Mouse (Mus musculus) kidney, postnatal 10 days (tissue): ENCODE measurements around the gene Rbms3.

Experiments
- DNase-seq: peaks from one replicate; pipeline ENCODE4 v3.0.0; 2021; ENCODE audit warnings: mixed read lengths

Rbms3 gene

GRCm38 (mm10) chr9:117180658-117181057 lies 449.1 kb downstream of the Rbms3 start:
- DNase-seq = no peak

DNA sequence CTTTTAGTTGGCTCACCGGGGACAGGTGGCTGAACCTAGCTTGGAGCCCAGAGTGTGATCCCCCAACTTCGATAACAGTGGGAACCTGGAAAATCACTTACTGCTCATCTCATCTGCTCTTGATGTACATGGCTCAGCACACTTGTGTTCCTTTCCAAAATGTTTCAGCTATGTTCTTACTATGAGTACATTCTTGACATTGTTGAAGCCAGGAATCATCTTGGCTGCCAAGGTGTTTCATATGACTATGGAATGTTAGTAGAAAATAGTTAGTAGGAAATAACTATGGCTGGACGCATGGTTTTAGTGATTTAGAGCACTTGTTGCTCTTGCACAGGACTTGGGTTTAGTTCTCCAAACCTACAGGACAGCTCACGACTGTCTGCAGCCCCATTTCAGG lies 451.3 kb downstream of the Rbms3 start:
- DNase-seq = no peak

GRCm38 (mm10) chr9:117172526-117172925 lies 457.2 kb downstream of the Rbms3 start:
- DNase-seq = no peak

GRCm38 (mm10) chr9:117169196-117169595 lies 460.5 kb downstream of the Rbms3 start:
- DNase-seq = no peak

- peak; percentile 45 for DNase-seq
Measured at GRCm38 (mm10) chr9:117163143-117163542, 466.6 kb downstream of the Rbms3 start.

DNA sequence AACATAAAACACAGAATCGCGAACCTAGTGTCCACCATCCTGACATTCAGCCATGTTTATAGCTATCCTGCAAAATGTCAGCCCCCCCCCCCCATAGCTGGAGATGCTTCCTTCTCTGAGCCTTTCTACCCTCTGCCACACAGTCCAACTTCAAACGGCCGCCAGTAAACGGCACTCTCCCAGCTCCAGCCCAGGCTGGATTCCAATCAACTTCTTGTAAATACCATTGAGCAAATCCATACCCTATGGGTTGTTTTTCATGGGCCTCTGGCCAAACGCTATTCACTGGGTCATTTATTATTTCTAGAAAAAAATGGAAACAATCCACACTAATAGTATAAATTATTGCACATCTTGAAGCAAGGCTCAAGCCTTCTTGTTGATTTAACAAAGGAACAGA lies 468.6 kb downstream of the Rbms3 start:
- DNase-seq = no peak

GRCm38 (mm10) chr9:117156330-117156905 lies 473.3 kb downstream of the Rbms3 start:
- DNase-seq = no peak

DNA sequence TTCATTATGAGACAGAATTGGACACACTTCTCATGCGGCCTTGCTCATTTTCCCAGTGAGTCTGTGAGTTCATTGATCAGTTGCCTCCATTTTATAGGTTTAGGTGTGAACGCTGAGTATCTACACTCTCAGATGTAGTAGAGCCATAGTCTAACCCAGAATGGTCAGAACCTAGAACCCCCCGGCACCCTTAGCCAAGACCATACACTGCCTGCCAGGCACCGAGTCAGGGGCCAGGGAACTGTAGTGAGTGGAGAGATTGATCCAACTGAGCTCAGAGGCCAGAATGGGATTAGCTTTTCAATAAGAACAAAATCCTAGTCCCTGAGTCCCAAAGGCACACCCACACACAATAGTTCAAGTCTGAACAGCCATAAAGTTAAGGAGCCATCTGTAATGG lies 475.1 kb downstream of the Rbms3 start:
- DNase-seq = no peak

GRCm38 (mm10) chr9:117153686-117154274 lies 475.9 kb downstream of the Rbms3 start:
- DNase-seq = peak; percentile 32

- no peak for DNase-seq
Measured at GRCm38 (mm10) chr9:117151951-117152350, 477.8 kb downstream of the Rbms3 start.

GRCm38 (mm10) chr9:117144057-117144723 lies 485.5 kb downstream of the Rbms3 start:
- peak; percentile 64 for DNase-seq

DNA sequence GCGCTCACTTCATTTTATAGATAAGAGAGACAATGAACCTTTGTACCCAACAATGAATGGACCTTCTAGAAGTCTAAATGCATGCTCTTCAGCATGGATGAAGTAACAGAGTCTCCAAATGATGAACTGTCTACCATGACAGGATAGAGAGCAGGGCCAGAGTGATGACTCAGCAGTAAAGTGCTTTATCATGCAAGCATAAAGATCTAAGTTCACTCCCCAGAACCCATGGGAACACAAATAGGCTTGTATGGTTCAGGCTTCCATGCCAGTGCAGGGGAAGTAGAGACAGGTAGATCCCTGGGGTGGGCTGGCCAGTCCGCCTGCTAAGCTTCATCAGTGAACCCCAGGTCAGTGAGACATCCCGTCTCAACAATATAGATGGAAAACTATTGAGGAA lies 489.7 kb downstream of the Rbms3 start:
- no peak for DNase-seq

DNA sequence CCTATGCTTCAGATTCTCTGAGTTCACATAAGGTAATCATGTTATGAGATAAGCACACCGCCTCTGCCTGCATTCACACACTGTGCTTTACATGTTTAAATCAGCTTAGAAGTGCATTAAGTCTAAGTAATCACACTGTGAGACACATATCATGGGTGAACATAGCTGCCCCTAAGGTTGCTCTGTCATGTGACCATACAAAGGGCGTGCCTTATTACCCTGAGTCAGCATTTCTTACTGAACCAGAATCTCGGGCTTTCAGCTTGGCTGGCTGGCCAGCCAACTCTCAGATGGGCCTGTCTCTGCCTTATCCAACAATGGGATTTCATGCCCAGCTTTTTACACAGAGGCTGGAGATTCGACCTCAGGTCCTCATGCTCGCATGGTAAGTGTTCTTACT lies 493.3 kb downstream of the Rbms3 start:
- no peak for DNase-seq

- no peak for DNase-seq
Measured at GRCm38 (mm10) chr9:117134043-117134442, 495.7 kb downstream of the Rbms3 start.

DNA sequence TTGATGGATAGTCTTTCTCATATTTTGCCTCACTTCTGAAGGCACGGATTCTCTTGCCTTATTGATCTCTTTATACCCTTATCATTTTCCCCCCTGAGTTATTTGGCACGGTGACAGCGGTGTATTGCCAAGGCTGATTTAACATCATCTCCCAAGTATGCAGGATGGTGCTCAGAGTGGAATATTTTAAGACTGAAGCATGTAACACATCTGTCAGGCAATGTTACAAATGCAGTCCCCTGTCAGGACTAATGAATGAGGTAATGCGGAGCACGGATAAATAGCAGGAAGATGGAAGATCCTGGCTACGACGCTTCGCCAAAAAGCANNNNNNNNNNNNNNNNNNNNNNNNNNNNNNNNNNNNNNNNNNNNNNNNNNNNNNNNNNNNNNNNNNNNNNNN lies 502.9 kb downstream of the Rbms3 start:
- DNase-seq = no peak

GRCm38 (mm10) chr9:117125844-117126243 lies 503.9 kb downstream of the Rbms3 start:
- no peak for DNase-seq

GRCm38 (mm10) chr9:117121572-117121971 lies 508.1 kb downstream of the Rbms3 start:
- no peak for DNase-seq

- no peak for DNase-seq
Measured at GRCm38 (mm10) chr9:117117181-117117729, 512.5 kb downstream of the Rbms3 start.

DNA sequence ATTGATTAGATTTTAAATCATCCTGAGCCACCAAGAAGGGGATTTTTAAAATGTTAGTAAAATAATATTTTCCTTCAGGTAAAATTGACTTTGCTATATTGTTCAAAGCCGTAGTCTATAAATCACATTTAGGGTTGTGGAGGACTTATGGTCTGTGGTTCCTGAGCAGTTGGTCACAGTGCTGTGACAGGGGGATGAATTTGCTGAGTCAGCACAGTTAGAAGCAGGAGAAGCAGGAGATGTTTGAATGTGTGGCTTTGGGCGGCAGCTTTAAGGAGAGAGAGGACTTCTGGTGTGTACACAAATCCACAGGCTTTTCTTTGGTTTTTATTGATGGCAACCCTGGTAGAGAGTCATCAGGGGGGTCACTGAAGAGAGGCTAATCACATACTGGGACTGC lies 514.1 kb downstream of the Rbms3 start:
- DNase-seq = no peak

- no peak for DNase-seq
Measured at GRCm38 (mm10) chr9:117113592-117113991, 516.1 kb downstream of the Rbms3 start.

DNA sequence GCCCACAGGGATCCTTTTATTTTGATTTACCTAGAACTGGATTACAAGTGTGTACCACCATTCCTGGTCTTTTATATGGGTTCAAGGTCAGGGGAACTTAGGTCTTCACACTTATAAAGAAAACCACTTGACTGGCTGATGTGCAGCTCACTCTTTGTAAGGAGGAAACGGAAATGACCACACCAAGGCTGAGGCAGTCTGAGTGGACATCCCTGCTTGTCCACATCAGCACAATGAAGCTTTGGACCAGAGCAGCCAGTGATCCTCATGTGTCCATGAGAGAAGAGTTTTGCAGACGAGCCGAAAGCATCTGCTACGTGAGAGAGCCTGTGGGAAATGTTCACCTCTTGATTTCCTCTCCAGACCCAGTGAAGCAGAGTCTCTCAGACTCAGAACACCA lies 521.8 kb downstream of the Rbms3 start:
- no peak for DNase-seq

- no peak for DNase-seq
Measured at GRCm38 (mm10) chr9:117102198-117102930, 527.3 kb downstream of the Rbms3 start.

- no peak for DNase-seq
Measured at GRCm38 (mm10) chr9:117100181-117100580, 529.5 kb downstream of the Rbms3 start.

GRCm38 (mm10) chr9:117093551-117093950 lies 536.2 kb downstream of the Rbms3 start:
- no peak for DNase-seq
